Mouse (Mus musculus) midbrain, embryonic 14.5 days (tissue): ENCODE measurements at regions not wholly inside any gene's neighbourhood (a gene's known extent, or its start where the extent isn't known, plus 50 kb on each side); places are given as distances from the start of the nearest gene placed in this dataset.

Source experiments
- ATAC-seq: fragments of 200-750 bp; cut with Nextera tagmentation; 2 replicates; pipeline ENCODE4 v1.8.0; 2017; ENCODE audit warnings: moderate number of reproducible peaks, moderate library complexity; ENCODE audit not compliant: low FRiP score, low TSS enrichment
- DNase-seq: peaks from one replicate; pipeline ENCODE4 v3.0.0-alpha.2; 2015
- H3K27ac ChIP-seq: fragments of 300-500 bp; sonication (generic); replicated peaks from 2 replicates; pipeline ENCODE4 v1.5.1; 2014; ENCODE audit warnings: mild to moderate bottlenecking, low read depth, low read length, moderate library complexity
- H3K27me3 ChIP-seq: fragments of 300-500 bp; sonication (generic); 2 replicates; pipeline ENCODE4 v1.6.1; 2014; ENCODE audit warnings: low read length, control low read depth, mixed read lengths; ENCODE audit not compliant: control insufficient read depth, insufficient read depth
- H3K36me3 ChIP-seq: fragments of 300-500 bp; sonication (generic); 2 replicates; pipeline ENCODE4 v1.6.1; 2014; ENCODE audit warnings: low read length, control low read depth; ENCODE audit not compliant: control insufficient read depth, insufficient read depth
- H3K4me1 ChIP-seq: fragments of 300-500 bp; sonication (generic); 2 replicates; pipeline ENCODE4 v1.6.1; 2014; ENCODE audit warnings: mild to moderate bottlenecking, antibody characterized with exemption, low read length, control low read depth; ENCODE audit not compliant: control insufficient read depth, insufficient read depth
- H3K4me2 ChIP-seq: fragments of 300-500 bp; sonication (generic); 2 replicates; pipeline ENCODE4 v1.6.1; 2014; ENCODE audit warnings: mild to moderate bottlenecking, low read length, moderate library complexity
- H3K4me3 ChIP-seq: fragments of 300-500 bp; sonication (generic); replicated peaks from 2 replicates; pipeline ENCODE4 v1.5.1; 2014; ENCODE audit warnings: low read depth, low read length
- H3K9ac ChIP-seq: fragments of 300-500 bp; sonication (generic); replicated peaks from 2 replicates; pipeline ENCODE4 v1.6.1; 2014; ENCODE audit warnings: mild to moderate bottlenecking, low read length, moderate library complexity
- H3K9me3 ChIP-seq: fragments of 300-500 bp; sonication (generic); 2 replicates; pipeline ENCODE4 v1.6.1; 2016; ENCODE audit warnings: low read length, control low read depth, mixed read lengths; ENCODE audit not compliant: control insufficient read depth
- WGBS: fragments of 180-500 bp; shearing (Covaris S2); extraction: QIAGEN DNeasy Blood & Tissue Kit; methylation state at CpG from one replicate; pipeline ENCODE4 v1.1.7; 2014; 5-methylcytosine and 5-hydroxymethylcytosine counted together

GRCm38 (mm10) chr8:26885365-26885764 lies 91.8 kb upstream of the Zfp703 start:
- H3K4me3 ChIP-seq, result no peak overlapping the region
- no peak overlapping the region for H3K4me2 ChIP-seq
- no peak overlapping the region for H3K9ac ChIP-seq
- H3K27me3 ChIP-seq, result no peaks in the 10 kb centered on the region
- no peaks in the 10 kb centered on the region for H3K4me1 ChIP-seq
- no peak overlapping the region for H3K27ac ChIP-seq
- H3K9me3 ChIP-seq, result no peaks in the 10 kb centered on the region
- 87% methylated on average over 5 of the region's 5 CpGs for WGBS
- no peak for DNase-seq
- no peak for ATAC-seq
- no peaks in the 10 kb centered on the region for H3K36me3 ChIP-seq

- DNase-seq, result no peak
- Histone ChIP-seq H3K27ac (no peak overlapping the region), H3K4me3 (no peak overlapping the region), H3K4me2 (no peak overlapping the region), H3K9me3 (no peaks in the 10 kb centered on the region), H3K36me3 (no peaks in the 10 kb centered on the region), H3K9ac (no peak overlapping the region), H3K4me1 (peaks cover 3% of the 10 kb centered on the region; the same call in 1 of the 2 replicates), H3K27me3 (no peaks in the 10 kb centered on the region)
- ATAC-seq, result no peak
- 81% methylated on average over 13 of the region's 13 CpGs for WGBS
Measured at GRCm38 (mm10) chr8:26886783-26887486, 90.2 kb upstream of the Zfp703 start.

DNA sequence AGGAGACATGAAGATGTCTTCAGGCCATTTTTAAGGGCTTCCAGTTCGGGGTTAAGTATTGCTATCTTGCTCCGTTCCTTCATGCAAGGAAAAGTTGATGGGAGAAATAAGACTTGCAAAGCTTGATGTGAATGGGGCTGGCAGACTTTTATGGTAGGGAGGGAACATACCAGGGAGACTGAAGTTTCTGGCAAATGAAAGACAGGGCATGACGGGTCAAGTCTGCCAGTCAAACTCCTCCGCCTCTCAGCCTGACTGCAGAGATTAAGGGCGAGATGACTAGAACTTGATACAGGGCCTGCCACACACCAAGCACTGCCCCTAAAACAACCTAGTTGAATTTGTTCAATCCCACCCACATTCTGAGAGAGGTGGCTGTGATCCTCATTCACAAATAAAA lies 89.6 kb upstream of the Zfp703 start:
- H3K9me3 ChIP-seq, result no peaks in the 10 kb centered on the region
- H3K4me2 ChIP-seq, result no peak overlapping the region
- no peak for DNase-seq
- H3K36me3 ChIP-seq, result no peaks in the 10 kb centered on the region
- no peak overlapping the region for H3K9ac ChIP-seq
- no peak overlapping the region for H3K4me3 ChIP-seq
- WGBS, result 81% methylated on average over 5 of the region's 5 CpGs
- no peaks in the 10 kb centered on the region for H3K27me3 ChIP-seq
- no peak for ATAC-seq
- H3K4me1 ChIP-seq, result peaks cover 3% of the 10 kb centered on the region; the same call in 1 of the 2 replicates
- no peak overlapping the region for H3K27ac ChIP-seq

- Histone ChIP-seq H3K36me3 (no peaks in the 10 kb centered on the region), H3K4me1 (peaks cover 3% of the 10 kb centered on the region; the same call in 1 of the 2 replicates), H3K27me3 (no peaks in the 10 kb centered on the region), H3K9me3 (no peaks in the 10 kb centered on the region), H3K4me3 (no peak overlapping the region), H3K4me2 (no peak overlapping the region), H3K9ac (no peak overlapping the region), H3K27ac (no peak overlapping the region)
- DNase-seq (no peak), ATAC-seq (no peak)
- WGBS, result 84% methylated on average over 3 of the region's 3 CpGs
Measured at GRCm38 (mm10) chr8:26888050-26888449, 89.1 kb upstream of the Zfp703 start.

GRCm38 (mm10) chr8:26891881-26892280 lies 85.2 kb upstream of the Zfp703 start:
- no peaks in the 10 kb centered on the region for H3K9me3 ChIP-seq
- H3K27ac ChIP-seq, result no peak overlapping the region
- no peak overlapping the region for H3K4me3 ChIP-seq
- H3K4me1 ChIP-seq, result peaks cover 3% of the 10 kb centered on the region; the same call in 1 of the 2 replicates
- no peak overlapping the region for H3K4me2 ChIP-seq
- DNase-seq, result peak; percentile 38
- H3K27me3 ChIP-seq, result no peaks in the 10 kb centered on the region
- ATAC-seq, result no peak
- 72% methylated on average over 11 of the region's 11 CpGs for WGBS
- no peak overlapping the region for H3K9ac ChIP-seq
- no peaks in the 10 kb centered on the region for H3K36me3 ChIP-seq

DNA sequence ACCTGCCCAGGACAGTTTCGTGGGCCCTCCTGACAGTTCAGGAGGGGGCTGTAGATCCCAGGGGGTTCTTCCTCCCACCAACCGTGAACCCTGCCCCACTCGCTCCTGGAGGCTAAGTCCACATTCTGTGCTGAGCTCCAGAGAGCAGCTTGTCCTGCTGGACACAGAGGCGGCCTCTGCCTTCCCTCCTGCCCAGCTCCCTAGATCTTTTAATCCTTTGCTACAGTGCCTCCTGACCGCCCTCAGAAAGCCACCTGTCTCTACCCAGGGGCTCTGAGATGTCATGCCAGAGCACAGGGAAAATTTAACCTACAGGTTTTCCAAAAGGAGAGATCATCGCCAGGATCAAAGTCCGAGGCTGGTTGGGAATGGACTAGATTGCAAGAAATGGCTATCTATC lies 84.7 kb upstream of the Zfp703 start:
- no peaks in the 10 kb centered on the region for H3K27me3 ChIP-seq
- H3K36me3 ChIP-seq, result no peaks in the 10 kb centered on the region
- ATAC-seq (no peak), DNase-seq (no peak)
- peaks cover 3% of the 10 kb centered on the region; the same call in 1 of the 2 replicates for H3K4me1 ChIP-seq
- no peaks in the 10 kb centered on the region for H3K9me3 ChIP-seq
- H3K27ac ChIP-seq, result no peak overlapping the region
- WGBS, result 63% methylated on average over 7 of the region's 7 CpGs
- H3K4me3 ChIP-seq, result no peak overlapping the region
- H3K9ac ChIP-seq, result no peak overlapping the region
- no peak overlapping the region for H3K4me2 ChIP-seq

GRCm38 (mm10) chr8:26895867-26896266 lies 81.3 kb upstream of the Zfp703 start:
- H3K4me3 ChIP-seq, result no peak overlapping the region
- WGBS, result 94% methylated on average over 11 of the region's 11 CpGs
- H3K4me2 ChIP-seq, result no peak overlapping the region
- ATAC-seq (no peak), DNase-seq (no peak)
- no peaks in the 10 kb centered on the region for H3K9me3 ChIP-seq
- H3K27me3 ChIP-seq, result no peaks in the 10 kb centered on the region
- peaks cover 3% of the 10 kb centered on the region; the same call in 1 of the 2 replicates for H3K4me1 ChIP-seq
- H3K9ac ChIP-seq, result no peak overlapping the region
- H3K27ac ChIP-seq, result no peak overlapping the region
- H3K36me3 ChIP-seq, result no peaks in the 10 kb centered on the region

DNA sequence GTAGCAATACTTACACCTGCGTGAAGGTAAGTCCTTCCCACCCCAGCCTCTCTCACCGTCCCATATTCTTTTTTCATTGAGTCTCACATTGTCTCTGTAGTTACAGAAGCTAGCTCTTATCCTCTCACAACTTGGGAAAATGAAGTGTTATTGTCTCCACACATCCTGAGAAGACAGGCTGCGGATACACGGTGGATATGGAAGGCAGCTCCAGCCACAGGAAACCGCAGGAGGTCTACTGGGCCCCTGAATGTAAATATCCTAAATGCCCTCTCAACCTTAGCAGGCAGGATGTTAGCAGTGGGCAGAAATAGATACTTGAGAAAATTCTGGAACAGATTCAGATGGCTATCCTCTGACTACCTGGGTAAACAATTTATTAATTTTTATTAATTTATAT lies 73.8 kb upstream of the Zfp703 start:
- no peak overlapping the region for H3K9ac ChIP-seq
- H3K27me3 ChIP-seq, result no peaks in the 10 kb centered on the region
- H3K4me2 ChIP-seq, result no peak overlapping the region
- no peaks in the 10 kb centered on the region for H3K9me3 ChIP-seq
- DNase-seq (no peak), ATAC-seq (no peak)
- H3K4me1 ChIP-seq, result no peaks in the 10 kb centered on the region
- H3K4me3 ChIP-seq, result no peak overlapping the region
- H3K36me3 ChIP-seq, result no peaks in the 10 kb centered on the region
- H3K27ac ChIP-seq, result no peak overlapping the region
- 84% methylated on average over 5 of the region's 5 CpGs for WGBS

DNA sequence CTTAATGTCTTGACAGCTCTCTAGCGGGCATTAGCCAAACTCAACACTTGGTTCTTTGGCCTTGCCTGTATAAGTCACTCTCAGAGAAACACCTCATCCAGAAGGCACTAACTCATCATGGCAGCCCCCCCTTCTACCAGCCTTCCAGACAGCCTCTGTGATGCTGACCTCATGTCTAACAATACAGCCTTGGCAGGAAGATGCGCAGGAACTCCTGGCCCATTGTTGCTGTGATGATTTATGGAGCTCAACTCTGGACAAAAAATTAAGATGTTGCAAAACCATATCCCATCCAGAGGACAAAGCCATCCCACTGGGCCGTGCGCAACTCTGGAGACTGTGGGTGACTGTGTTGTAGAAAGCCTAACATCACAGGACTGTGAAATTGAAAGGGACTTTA lies 70.9 kb upstream of the Zfp703 start:
- Histone ChIP-seq H3K4me3 (no peak overlapping the region), H3K9me3 (no peaks in the 10 kb centered on the region), H3K4me1 (no peaks in the 10 kb centered on the region), H3K27me3 (no peaks in the 10 kb centered on the region), H3K4me2 (no peak overlapping the region), H3K9ac (no peak overlapping the region), H3K36me3 (no peaks in the 10 kb centered on the region), H3K27ac (no peak overlapping the region)
- no peak for ATAC-seq
- DNase-seq, result no peak
- 90% methylated on average over 4 of the region's 4 CpGs for WGBS
